Mouse (Mus musculus) gastrocnemius, postnatal 10 days (tissue): ENCODE results near the gene Gm5148. TPM values are rescaled to one million over a fixed set of nuclear protein-coding genes. Genes with fewer than 3 reads are reported as not detected.

Experiments used
- DNase-seq: peaks from one replicate; pipeline ENCODE4 v3.0.0; 2021; ENCODE audit warnings: mixed read lengths
- total RNA-seq, 2 experiments: library from RNA; stranded (reverse); gene quantifications; 2 replicates each; pipeline ENCODE4 v1.2.3; 2021

Gene Gm5148
- total RNA-seq, 2 experiments from 2014 or later: 0.25 TPM; not detected in 1

- DNase-seq: no peak
These were observed 31.3 kb downstream of the Gm5148 start for GRCm38 (mm10) chr3:37692945-37693344.

DNA sequence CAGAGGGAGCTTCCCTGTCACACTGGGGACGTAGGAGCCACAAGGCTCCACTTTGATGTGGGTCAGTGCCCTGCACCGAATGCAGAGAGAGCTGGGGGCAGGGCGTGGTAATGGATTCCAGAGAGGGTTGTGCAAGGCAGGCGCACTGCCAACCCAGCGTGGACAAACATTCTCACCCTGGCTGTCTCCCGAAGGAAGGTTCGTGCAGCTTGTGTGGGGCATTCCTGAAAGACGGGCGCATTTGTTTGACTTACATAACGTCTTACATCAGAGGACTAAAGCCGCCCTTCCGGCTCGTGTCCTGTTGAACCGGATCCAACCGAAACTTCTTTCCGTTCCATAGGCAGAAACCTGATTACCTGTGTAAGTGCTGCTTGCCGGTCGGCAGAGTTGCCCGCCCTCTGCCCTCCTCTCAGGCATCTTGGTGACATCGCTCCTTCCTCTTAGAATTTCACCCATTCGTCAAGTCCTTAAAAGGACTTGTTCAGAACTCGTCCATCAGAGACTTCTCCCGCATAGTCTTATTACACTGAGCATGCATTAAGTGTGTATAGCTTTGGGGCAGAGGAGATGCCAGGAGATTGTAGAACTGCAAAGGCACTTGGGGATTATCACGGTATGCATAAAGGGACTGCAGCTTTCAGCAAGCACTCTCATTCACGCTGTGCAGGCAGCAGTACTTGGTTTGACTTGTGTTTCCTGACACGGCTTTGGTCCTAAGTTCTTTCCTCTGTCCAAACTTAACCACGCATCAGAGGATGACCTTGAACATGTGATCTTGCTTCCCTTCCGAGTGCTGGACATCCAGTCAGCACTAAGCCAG, 36.9 kb downstream of the Gm5148 start:
- DNase-seq: peak; percentile 62

- DNase-seq: no peak
These were observed 37.5 kb downstream of the Gm5148 start for GRCm38 (mm10) chr3:37686751-37687150.

DNA sequence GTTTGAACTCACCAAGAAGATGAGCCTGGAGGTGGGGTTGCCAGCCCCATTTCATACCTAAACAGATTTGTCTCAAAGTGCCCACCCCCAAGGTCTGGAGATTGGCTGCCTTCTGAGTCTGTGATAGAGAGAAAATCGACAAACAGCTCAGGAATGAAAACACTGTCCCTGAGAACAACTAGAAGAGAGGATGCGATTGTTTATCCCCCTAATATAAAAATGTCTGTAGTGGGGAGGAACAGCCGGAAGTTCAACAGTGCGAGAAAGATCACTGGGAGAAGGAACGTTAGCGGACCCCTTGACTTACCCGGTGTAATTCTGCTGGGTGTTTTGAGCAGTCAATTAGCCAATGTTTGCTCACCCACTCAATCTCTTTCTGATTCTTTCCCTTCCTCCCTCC, 38.1 kb downstream of the Gm5148 start:
- no peak for DNase-seq

GRCm38 (mm10) chr3:37676291-37676690, 48.0 kb downstream of the Gm5148 start:
- no peak for DNase-seq

GRCm38 (mm10) chr3:37675056-37675525, 49.2 kb downstream of the Gm5148 start:
- no peak for DNase-seq

- no peak for DNase-seq
These were observed 50.6 kb downstream of the Gm5148 start for GRCm38 (mm10) chr3:37673513-37674261.

- DNase-seq: no peak
These were observed 51.8 kb downstream of the Gm5148 start for GRCm38 (mm10) chr3:37672266-37673040.

DNA sequence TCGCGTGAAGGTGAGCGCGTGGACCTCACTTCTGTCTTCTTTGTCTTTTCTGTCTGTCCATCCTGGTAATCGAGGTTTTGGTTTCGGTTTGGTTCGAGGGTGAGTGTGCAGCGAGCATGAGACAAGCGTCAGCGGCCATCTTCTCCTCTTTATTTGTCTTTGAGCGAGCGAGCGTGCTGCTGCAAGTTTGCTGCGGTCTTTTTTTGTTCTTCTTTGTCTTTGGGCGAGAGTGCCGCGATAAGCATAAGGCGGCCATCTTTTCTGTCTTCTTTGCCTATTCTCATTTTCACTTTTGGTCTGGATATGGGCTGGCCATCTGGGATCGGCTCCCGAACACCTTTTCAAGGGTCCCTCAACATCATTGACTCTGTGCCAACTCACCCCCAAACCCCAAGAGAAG, 55.2 kb downstream of the Gm5148 start:
- DNase-seq: no peak

DNA sequence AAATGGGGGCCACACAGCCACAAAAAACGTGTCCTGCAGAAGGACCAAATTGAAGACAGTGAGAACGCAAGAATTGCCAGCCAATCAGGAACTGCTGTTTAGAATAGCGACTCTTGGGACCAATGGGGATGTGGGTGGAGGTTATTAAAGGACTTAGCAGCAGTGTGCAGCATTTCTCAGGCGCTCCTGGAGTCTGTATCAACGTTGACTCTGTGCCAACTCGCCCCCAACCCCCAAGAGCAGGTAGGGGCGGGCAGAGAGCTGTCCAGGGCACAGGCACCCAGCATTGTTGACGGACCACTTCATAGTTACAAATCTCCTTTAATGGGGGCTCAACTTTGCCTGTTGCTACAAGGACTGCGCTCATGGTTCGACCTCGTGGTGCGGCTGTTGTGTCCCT, 55.6 kb downstream of the Gm5148 start:
- DNase-seq: no peak

DNA sequence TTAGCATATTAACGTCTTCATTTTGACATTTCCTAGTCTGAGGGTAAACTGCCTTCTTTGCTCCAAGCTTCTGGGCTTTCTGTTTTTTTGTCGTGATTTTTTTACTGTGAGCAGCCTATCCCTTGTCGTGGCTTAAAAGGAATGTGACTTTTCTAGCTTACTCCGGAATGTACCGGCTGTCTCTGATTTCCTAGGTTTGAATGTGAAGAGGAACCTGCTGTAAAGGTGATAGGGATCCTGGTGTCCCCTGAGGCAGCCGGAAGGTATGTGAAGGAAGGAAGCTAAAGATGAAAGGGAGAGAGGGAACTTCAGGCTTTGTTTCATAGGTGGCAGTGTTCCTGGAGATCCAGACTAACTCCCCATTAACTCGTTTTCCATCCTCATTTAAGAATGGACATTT, 56.6 kb downstream of the Gm5148 start:
- DNase-seq: no peak

DNA sequence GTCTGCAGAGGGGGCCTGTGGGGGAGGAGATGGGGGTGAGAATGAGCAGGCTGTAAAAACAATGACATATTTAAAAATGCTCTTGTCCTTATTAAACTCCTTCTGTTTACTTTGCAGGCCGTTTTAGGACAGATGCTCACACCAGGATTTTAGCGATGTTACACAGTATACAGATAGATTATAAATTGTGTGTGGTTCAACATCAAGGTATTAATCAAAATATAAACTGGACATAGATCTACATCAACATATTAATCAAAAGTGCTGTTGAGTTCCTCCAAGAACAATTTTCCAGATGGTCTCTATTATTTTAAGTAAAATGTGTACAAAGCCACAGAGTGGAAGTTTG, 57.2 kb downstream of the Gm5148 start:
- DNase-seq: no peak

DNA sequence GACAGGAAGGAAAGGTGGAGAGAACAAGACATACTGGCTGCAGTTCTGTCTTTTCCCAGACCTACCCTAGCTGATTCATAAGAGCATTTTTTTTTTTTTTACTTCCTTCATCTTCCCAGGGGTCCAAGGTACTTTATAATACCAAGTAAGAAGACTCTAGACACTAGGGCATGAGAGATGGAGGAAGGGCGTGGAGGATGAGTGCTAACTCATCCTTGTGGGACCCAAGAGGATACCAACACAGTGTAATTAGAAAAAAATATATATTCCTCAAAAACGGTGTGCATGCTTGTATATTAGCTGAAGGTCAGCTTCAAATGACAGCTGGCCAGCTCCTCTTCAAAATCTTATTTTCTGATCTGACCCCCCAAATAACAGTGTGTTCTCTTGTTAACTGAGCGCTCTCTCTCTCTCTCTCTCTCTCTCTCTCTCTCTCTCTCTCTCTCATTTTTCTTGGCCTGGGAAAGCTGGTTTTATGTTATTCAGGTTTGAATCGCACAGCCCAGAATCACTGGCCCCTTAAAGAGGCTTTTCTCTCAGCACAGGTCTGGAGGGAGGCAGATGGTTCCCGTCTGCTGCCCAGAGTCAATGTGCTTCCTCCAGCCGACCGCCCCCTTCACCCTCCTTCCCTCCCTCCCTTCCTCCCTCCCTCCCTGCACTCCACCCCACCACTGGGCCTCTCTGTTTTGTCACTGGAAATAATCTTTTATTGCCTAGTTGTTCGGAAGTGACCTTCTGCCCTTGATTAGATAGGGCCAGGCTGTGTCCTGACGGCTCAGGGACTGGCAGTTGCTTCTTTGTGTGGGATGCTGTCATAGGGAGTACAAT, 57.8 kb downstream of the Gm5148 start:
- DNase-seq: peak; percentile 32

Other genes starting within 250 kb of the Gm5148 start
- gene Spry1, start 84.5 kb downstream of the Gm5148 start, total RNA-seq: 10 to 100 TPM; 51.7 to 61.1 TPM